Mouse (Mus musculus): ENCODE measurements around the gene Camta2.

- TF ChIP-seq GATA1 (IDR thresholded peaks at IDR 0.05; ENCODE audit: borderline replicate concordance, low read length) (no peak), FLI1 (IDR thresholded peaks at IDR 0.05; ENCODE audit: low read length) (no peak)
Measured at GRCm38 (mm10) chr11:70638293-70638692, 49.6 kb downstream of the Camta2 start.

All from megakaryocyte, embryonic 14.5 days (primary cell).